Mouse (Mus musculus) small intestine, adult 2 months (tissue): ENCODE results near the gene Pik3r3.

Experiments used
- CTCF ChIP-seq: fragments of 200-500 bp; IDR thresholded peaks from 2 replicates; pipeline ENCODE4 v1.5.1; 2012; ENCODE audit warnings: low read depth, mild to moderate bottlenecking, control low read depth, inconsistent platforms, low read length, moderate library complexity, mixed read lengths; ENCODE audit not compliant: insufficient replicate concordance, insufficient read length; ENCODE audit errors: extremely low read depth
- POLR2A ChIP-seq: fragments of 200-500 bp; IDR thresholded peaks from 2 replicates; pipeline ENCODE4 v1.6.1; 2012; ENCODE audit warnings: low read depth, mild to moderate bottlenecking, control low read depth, inconsistent platforms, low read length, moderate library complexity

GRCm38 (mm10) chr4:116222843-116223119 lies 1.4 kb downstream of the Pik3r3 start:
- no peak for TF ChIP-seq CTCF
- TF ChIP-seq POLR2A = no peak
